Mouse (Mus musculus) liver, embryonic 16.5 days (tissue): ENCODE results near the gene Acsl3. TPM values are rescaled to one million over a fixed set of nuclear protein-coding genes. Genes with fewer than 3 reads are reported as not detected.

Source experiments
- ATAC-seq: fragments of 200-750 bp; cut with Nextera tagmentation; 2 replicates; pipeline ENCODE4 v1.8.0; 2017; ENCODE audit warnings: low read depth, mild to moderate bottlenecking, moderate number of reproducible peaks, moderate library complexity
- H3K27ac ChIP-seq: fragments of 300-500 bp; sonication (generic); 2 replicates; pipeline ENCODE4 v1.5.1; 2014; ENCODE audit warnings: mild to moderate bottlenecking, low read length
- H3K27me3 ChIP-seq: fragments of 300-500 bp; sonication (generic); 2 replicates; pipeline ENCODE4 v1.6.1; 2014; ENCODE audit warnings: low read depth, low read length, mixed read lengths; ENCODE audit not compliant: control insufficient read depth, insufficient read depth
- H3K36me3 ChIP-seq: fragments of 300-500 bp; sonication (generic); 2 replicates; pipeline ENCODE4 v1.6.1; 2014; ENCODE audit warnings: mild to moderate bottlenecking; ENCODE audit not compliant: control insufficient read depth, insufficient read depth
- H3K4me1 ChIP-seq: fragments of 300-500 bp; sonication (generic); 2 replicates; pipeline ENCODE4 v1.6.1; 2014; ENCODE audit warnings: low read depth, low read length, mixed read lengths; ENCODE audit not compliant: control insufficient read depth
- H3K4me2 ChIP-seq: fragments of 300-500 bp; sonication (generic); 2 replicates; pipeline ENCODE4 v1.6.1; 2014; ENCODE audit warnings: low read depth, low read length, mixed read lengths
- H3K4me3 ChIP-seq: fragments of 300-500 bp; sonication (generic); 2 replicates; pipeline ENCODE4 v1.5.1; 2014; ENCODE audit warnings: low read depth, mild to moderate bottlenecking, low read length
- H3K9ac ChIP-seq: fragments of 300-500 bp; sonication (generic); 2 replicates; pipeline ENCODE4 v1.6.1; 2014; ENCODE audit warnings: low read depth, low read length
- H3K9me3 ChIP-seq: fragments of 300-500 bp; sonication (generic); replicated peaks from 2 replicates; pipeline ENCODE4 v1.6.1; 2016; ENCODE audit warnings: low read length; ENCODE audit not compliant: control insufficient read depth
- WGBS: fragments of 180-500 bp; shearing (Covaris S2); extraction: QIAGEN DNeasy Blood & Tissue Kit; methylation state at CpG from one replicate; pipeline ENCODE4 v1.1.7; 2014; ENCODE audit not compliant: insufficient replicate concordance; 5-methylcytosine and 5-hydroxymethylcytosine counted together
- polyA plus RNA-seq: library from polyadenylated mRNA; unstranded; fragments of >200 nt; fragmentation: Nextera tagmentation; extraction: Ambion mirVana; gene quantifications from 2 replicates; pipeline ENCODE4 v1.2.1, GENCODE M21; 2015

Acsl3 gene
- polyA plus RNA-seq, 1 experiment from 2014 or later, result 18.9 TPM

GRCm38 (mm10) chr1:78666585-78666984 lies 9.0 kb downstream of the Acsl3 start:
- no peak overlapping the region for H3K27ac ChIP-seq
- 64% methylated on average over 1 of the region's 1 CpGs for WGBS
- ATAC-seq, result no peak
- H3K4me3 ChIP-seq, result no peak overlapping the region
- no peaks in the 10 kb centered on the region for H3K9me3 ChIP-seq
- H3K9ac ChIP-seq, result no peak overlapping the region
- H3K4me2 ChIP-seq, result no peak overlapping the region
- no peaks in the 10 kb centered on the region; the same call in 1 of the 2 replicates for H3K4me1 ChIP-seq
- peaks cover 3% of the 10 kb centered on the region; the same call in 1 of the 2 replicates for H3K36me3 ChIP-seq
- no peaks in the 10 kb centered on the region for H3K27me3 ChIP-seq

- no peak for ATAC-seq
- no peaks in the 10 kb centered on the region for H3K4me1 ChIP-seq
- 55% methylated on average over 3 of the region's 3 CpGs for WGBS
- no peak overlapping the region for H3K27ac ChIP-seq
- no peaks in the 10 kb centered on the region for H3K9me3 ChIP-seq
- no peaks in the 10 kb centered on the region for H3K36me3 ChIP-seq
- H3K4me3 ChIP-seq, result no peak overlapping the region
- H3K9ac ChIP-seq, result no peak overlapping the region
- H3K27me3 ChIP-seq, result no peaks in the 10 kb centered on the region
- no peak overlapping the region for H3K4me2 ChIP-seq
Observed at GRCm38 (mm10) chr1:78682291-78682690, 24.7 kb downstream of the Acsl3 start.

DNA sequence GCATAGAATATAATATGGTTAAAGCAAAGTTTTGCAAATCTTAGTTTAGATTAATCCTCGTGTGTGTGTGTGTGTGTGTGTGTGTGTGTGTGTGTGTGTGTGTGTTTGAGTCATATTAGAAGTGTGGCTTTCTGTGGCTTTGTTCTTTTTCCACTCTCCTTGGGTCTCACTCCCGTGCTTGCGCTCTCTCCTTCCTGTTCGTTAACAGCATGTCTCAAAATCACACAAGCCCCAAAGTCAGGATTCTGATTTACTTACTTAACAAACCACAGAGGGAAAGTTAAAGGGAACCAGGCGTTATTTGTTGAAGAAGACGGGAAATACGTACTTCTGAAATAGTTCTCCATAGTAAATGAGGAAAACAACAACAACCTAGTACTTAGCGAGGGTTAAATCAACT lies 26.5 kb downstream of the Acsl3 start:
- Histone ChIP-seq H3K9ac (no peak overlapping the region), H3K4me3 (no peak overlapping the region), H3K27me3 (no peaks in the 10 kb centered on the region), H3K36me3 (no peaks in the 10 kb centered on the region), H3K27ac (no peak overlapping the region), H3K9me3 (no peaks in the 10 kb centered on the region), H3K4me2 (no peak overlapping the region), H3K4me1 (no peaks in the 10 kb centered on the region)
- 57% methylated on average over 8 of the region's 8 CpGs for WGBS
- ATAC-seq, result no peak

GRCm38 (mm10) chr1:78686872-78687271 lies 29.2 kb downstream of the Acsl3 start:
- H3K4me2 ChIP-seq, result no peak overlapping the region
- no peaks in the 10 kb centered on the region for H3K36me3 ChIP-seq
- no peak overlapping the region for H3K4me3 ChIP-seq
- no peak overlapping the region for H3K27ac ChIP-seq
- no peaks in the 10 kb centered on the region for H3K9me3 ChIP-seq
- no peaks in the 10 kb centered on the region for H3K27me3 ChIP-seq
- H3K4me1 ChIP-seq, result no peaks in the 10 kb centered on the region
- H3K9ac ChIP-seq, result no peak overlapping the region
- no peak for ATAC-seq

- Histone ChIP-seq H3K27ac (no peak overlapping the region), H3K9me3 (no peaks in the 10 kb centered on the region), H3K4me1 (no peaks in the 10 kb centered on the region), H3K9ac (no peak overlapping the region), H3K36me3 (no peaks in the 10 kb centered on the region), H3K4me3 (no peak overlapping the region), H3K4me2 (no peak overlapping the region), H3K27me3 (no peaks in the 10 kb centered on the region)
- no peak for ATAC-seq
- 81% methylated on average over 7 of the region's 7 CpGs for WGBS
Observed at GRCm38 (mm10) chr1:78688149-78688548, 30.5 kb downstream of the Acsl3 start.

DNA sequence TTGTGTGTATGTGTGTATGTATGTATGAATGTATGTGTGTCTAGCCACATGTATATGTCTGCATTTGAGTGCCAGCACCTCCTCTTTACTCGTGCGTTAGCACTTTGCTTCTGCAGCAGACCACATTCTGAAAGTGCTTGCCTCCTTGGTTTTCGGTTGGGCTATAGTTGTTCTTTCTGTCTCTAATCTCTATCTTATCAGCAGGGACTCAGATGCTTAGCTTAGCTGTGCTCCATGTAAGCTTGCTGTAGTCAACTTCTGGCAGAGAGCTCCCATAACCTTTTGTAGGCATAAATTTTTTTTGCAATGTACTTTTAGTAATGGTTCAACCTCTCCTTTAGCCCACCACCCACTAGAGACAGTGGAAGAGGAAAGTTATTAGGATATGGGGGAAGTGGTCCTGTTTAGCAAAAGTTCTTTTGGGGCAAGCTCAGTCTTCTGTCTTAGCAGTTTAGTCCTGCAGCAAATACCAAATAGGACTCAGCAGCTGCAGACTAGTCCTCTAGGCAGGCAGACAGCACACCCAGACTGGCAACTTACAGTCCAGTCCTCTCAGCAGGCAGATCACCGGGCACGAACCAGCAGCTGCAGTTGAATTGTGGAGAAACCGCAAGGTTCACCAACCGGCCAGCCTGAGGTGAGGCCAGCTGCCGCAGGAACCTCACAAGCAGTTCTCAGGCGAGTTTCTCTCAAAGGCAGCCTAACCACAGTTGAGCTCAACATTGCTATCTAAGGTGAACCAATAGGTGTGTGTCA lies 37.1 kb downstream of the Acsl3 start:
- no peak for ATAC-seq
- H3K36me3 ChIP-seq, result peaks cover 3% of the 10 kb centered on the region; the same call in 1 of the 2 replicates

GRCm38 (mm10) chr1:78696305-78696704 lies 38.7 kb downstream of the Acsl3 start:
- Histone ChIP-seq H3K9ac (no peak overlapping the region), H3K36me3 (peaks cover 8% of the 10 kb centered on the region), H3K27me3 (no peaks in the 10 kb centered on the region), H3K4me3 (no peak overlapping the region), H3K27ac (no peak overlapping the region), H3K4me2 (no peak overlapping the region), H3K4me1 (no peaks in the 10 kb centered on the region), H3K9me3 (no peaks in the 10 kb centered on the region)
- no peak for ATAC-seq
- 49% methylated on average over 2 of the region's 2 CpGs for WGBS

More for the DNA sequence above, 37.1 kb downstream of the Acsl3 start:
- H3K27me3 ChIP-seq, result no peaks in the 10 kb centered on the region
- H3K27ac ChIP-seq, result no peak overlapping the region
- 59% methylated on average over 9 of the region's 9 CpGs for WGBS
- H3K9me3 ChIP-seq, result no peaks in the 10 kb centered on the region
- H3K9ac ChIP-seq, result no peak overlapping the region
- H3K4me3 ChIP-seq, result no peak overlapping the region
- H3K4me2 ChIP-seq, result no peak overlapping the region
- H3K4me1 ChIP-seq, result no peaks in the 10 kb centered on the region

DNA sequence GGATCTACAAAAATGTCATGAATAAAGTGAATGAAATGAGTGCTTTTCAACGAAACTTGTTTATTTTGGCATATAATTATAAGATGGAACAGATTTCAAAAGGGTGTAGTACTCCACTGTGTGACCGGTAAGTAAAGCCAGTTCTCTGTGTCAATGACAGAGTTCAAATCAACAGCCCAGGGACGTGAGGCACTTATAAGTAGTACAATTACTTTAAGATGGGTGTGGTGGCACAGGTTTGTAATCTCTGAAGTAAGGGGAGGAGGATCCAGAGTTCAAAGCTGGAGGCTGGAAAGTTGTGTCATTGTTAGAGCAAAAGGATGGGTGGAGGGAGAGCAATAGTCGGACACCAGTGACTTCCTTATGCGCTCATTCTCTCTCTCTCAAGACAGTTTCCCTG lies 39.3 kb downstream of the Acsl3 start:
- Histone ChIP-seq H3K9ac (no peak overlapping the region), H3K36me3 (peaks cover 10% of the 10 kb centered on the region), H3K4me3 (no peak overlapping the region), H3K4me2 (no peak overlapping the region), H3K27ac (no peak overlapping the region), H3K4me1 (no peaks in the 10 kb centered on the region), H3K27me3 (no peaks in the 10 kb centered on the region), H3K9me3 (no peaks in the 10 kb centered on the region)
- WGBS, result 72% methylated on average over 5 of the region's 5 CpGs
- ATAC-seq, result no peak

DNA sequence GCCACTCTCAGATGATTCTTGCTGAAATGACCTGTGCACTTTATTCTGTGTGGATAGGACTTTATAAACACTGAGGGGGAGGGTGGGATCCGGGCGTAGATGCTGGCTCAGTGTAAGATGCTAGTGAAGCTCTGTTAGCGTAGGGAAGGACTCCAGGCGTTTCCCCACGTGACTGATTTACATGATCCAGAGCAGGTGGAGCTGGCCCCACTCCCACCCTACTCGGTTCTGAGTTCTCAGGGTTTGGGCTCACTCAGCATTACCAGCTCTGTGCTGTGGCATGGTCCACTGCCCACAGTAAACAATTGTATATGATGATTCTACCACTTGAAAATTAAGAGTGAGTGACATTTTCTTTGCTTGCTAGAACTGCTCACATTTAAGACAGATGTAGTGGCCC lies 40.5 kb downstream of the Acsl3 start:
- ATAC-seq, result no peak
- H3K9me3 ChIP-seq, result no peaks in the 10 kb centered on the region
- no peak overlapping the region for H3K9ac ChIP-seq
- WGBS, result 71% methylated on average over 6 of the region's 6 CpGs
- no peak overlapping the region for H3K27ac ChIP-seq
- no peak overlapping the region for H3K4me2 ChIP-seq
- H3K4me1 ChIP-seq, result no peaks in the 10 kb centered on the region
- H3K36me3 ChIP-seq, result peaks cover 12% of the 10 kb centered on the region
- H3K4me3 ChIP-seq, result no peak overlapping the region
- no peaks in the 10 kb centered on the region for H3K27me3 ChIP-seq
